ENCODE assay signal across 9 mouse cellular contexts in genomic region chr5:139331742-139332141, GRCm38 (mm10). TPM values are rescaled to one million over a fixed set of nuclear protein-coding genes. Genes with fewer than 3 reads are reported as not detected.
DNase-seq lines count a peak whose midpoint lies in the region; ATAC-seq and TF ChIP-seq lines count a peak whose summit lies in the region.
"Had no signal": no experiment of that assay in that cellular context is flagged by ENCODE, and none has a peak within 500 bp of the region (broad histone marks: within the 10 kb centered on the region; RNA-seq: fewer than 3 reads in every experiment).

No protein-coding gene starts in this region.

- peak; percentile 90 for TF ChIP-seq CTCF in olfactory bulb, adult 2 months (IDR thresholded peaks at IDR 0.05; ENCODE audit: insufficient read depth, low read depth, low read length)

- ATAC-seq in liver, embryonic 11.5 days (replicated peaks; ENCODE audit: low FRiP score): 0 out of 2 replicates have a peak, but pooled peaks have one; percentile 3

- WGBS in liver, embryonic 11.5 days: 16% methylated on average over 8 of the region's 8 CpGs
- 22% methylated on average over 8 of the region's 8 CpGs for WGBS in olfactory bulb, adult 2 months

- no peak for TF ChIP-seq POLR2A in olfactory bulb, adult 2 months (IDR thresholded peaks at IDR 0.05; ENCODE audit: insufficient read depth, low read depth, low read length)

- H3K27me3 ChIP-seq in liver, embryonic 11.5 days (replicated peaks; ENCODE audit: control insufficient read depth, insufficient read depth, low read length): no peaks in the 10 kb centered on the region

- no peaks in the 10 kb centered on the region for H3K9me3 ChIP-seq in liver, embryonic 11.5 days (ENCODE audit: control insufficient read depth, low read length)

- peak; percentile 93 for DNase-seq in 3T3-L1 (ENCODE audit: low read depth, low spot score)
- peak; percentile 90 for DNase-seq in NIH3T3 (ENCODE audit: low read depth)
- peak; percentile 92 to 95 for DNase-seq in cerebellum, postnatal 10 days
- DNase-seq in frontal cortex, postnatal 36 days (ENCODE audit: low spot score in 2 of 2): peak; percentile 82 to 85
- DNase-seq in kidney, adult 18-20 months: peak; percentile 92
- peak; percentile 78 for DNase-seq in liver, embryonic 11.5 days (ENCODE audit: low spot score)
- peak; percentile 68 for DNase-seq in thymus, postnatal 0 days (ENCODE audit: low spot score)

- H3K4me1 ChIP-seq in liver, embryonic 11.5 days (replicated peaks; ENCODE audit: control insufficient read depth, insufficient read depth, low read length): peaks cover 11% of the 10 kb centered on the region
- H3K4me1 ChIP-seq in olfactory bulb, adult 2 months (ENCODE audit: control insufficient read depth, insufficient read depth, low read length): peaks cover 10% of the 10 kb centered on the region; the same call in 1 of the 2 replicates

- peaks cover 5% of the 10 kb centered on the region; the same call in 1 of the 2 replicates for H3K36me3 ChIP-seq in liver, embryonic 11.5 days (ENCODE audit: control insufficient read depth, insufficient read depth, low read length)

- H3K4me2 ChIP-seq in liver, embryonic 11.5 days: no peak overlapping the region

- H3K27ac ChIP-seq in liver, embryonic 11.5 days (ENCODE audit: low read depth, low read length): no peak overlapping the region
- H3K27ac ChIP-seq in olfactory bulb, adult 2 months (ENCODE audit: insufficient read depth, low read depth, low read length): no peak overlapping the region

- H3K4me3 ChIP-seq in liver, embryonic 11.5 days (ENCODE audit: low read depth, low read length): no peak overlapping the region
- no peak overlapping the region for H3K4me3 ChIP-seq in olfactory bulb, adult 2 months (ENCODE audit: insufficient read depth, low read depth, low read length)
- H3K4me3 ChIP-seq: erythroblast, embryonic 14.5 days had no signal

- no peak overlapping the region for H3K9ac ChIP-seq in liver, embryonic 11.5 days (ENCODE audit: low read depth, low read length)

RNA-seq across cellular contexts. Expression of gene Adap1, which starts 6.3 kb away (rescaled TPM):
- polyA plus RNA-seq in liver, embryonic 11.5 days (2014; fragmentation: Nextera tagmentation; extraction: Ambion mirVana): 7.2 and 8.1 TPM in 2 replicates
- not detected in 2 replicates for polyA plus RNA-seq in olfactory bulb, adult 2 months (2012; ENCODE audit: insufficient read depth, insufficient read length, low replicate concordance, missing spikeins)
- 3.1 TPM in 2 replicates for polyA plus RNA-seq in thymus, postnatal 0 days (2015; fragmentation: Nextera tagmentation; extraction: Ambion mirVana)

RNA-seq across cellular contexts. Expression of gene Cox19, which starts 19.5 kb away (rescaled TPM):
- polyA plus RNA-seq in liver, embryonic 11.5 days (2014; fragmentation: Nextera tagmentation; extraction: Ambion mirVana): 98.1 and 103 TPM in 2 replicates
- not detected in 2 replicates for polyA plus RNA-seq in olfactory bulb, adult 2 months (2012; ENCODE audit: insufficient read depth, insufficient read length, low replicate concordance, missing spikeins)
- 110 and 112 TPM in 2 replicates for polyA plus RNA-seq in thymus, postnatal 0 days (2015; fragmentation: Nextera tagmentation; extraction: Ambion mirVana)

RNA-seq across cellular contexts. Expression of gene Cyp2w1, which starts 20.7 kb away (rescaled TPM):
- not detected in 2 replicates for polyA plus RNA-seq in liver, embryonic 11.5 days (2014; fragmentation: Nextera tagmentation; extraction: Ambion mirVana)
- polyA plus RNA-seq in olfactory bulb, adult 2 months (2012; ENCODE audit: insufficient read depth, insufficient read length, low replicate concordance, missing spikeins): not detected in 2 replicates
- not detected in 2 replicates for polyA plus RNA-seq in thymus, postnatal 0 days (2015; fragmentation: Nextera tagmentation; extraction: Ambion mirVana)

RNA-seq across cellular contexts. Expression of gene Gpr146, which starts 45.8 kb away (rescaled TPM):
- 13.4 and 15.1 TPM in 2 replicates for polyA plus RNA-seq in liver, embryonic 11.5 days (2014; fragmentation: Nextera tagmentation; extraction: Ambion mirVana)
- not detected in 2 replicates for polyA plus RNA-seq in olfactory bulb, adult 2 months (2012; ENCODE audit: insufficient read depth, insufficient read length, low replicate concordance, missing spikeins)
- polyA plus RNA-seq in thymus, postnatal 0 days (2015; fragmentation: Nextera tagmentation; extraction: Ambion mirVana): 5.5 and 7.4 TPM in 2 replicates

Comparison
In these comparisons a context has a peak if more than half of its experiments do, and no peak if none do; other contexts are left out.
1. RNA of gene Cox19, which starts 19.5 kb away (polyA plus RNA-seq): 110 to 112 TPM in thymus, postnatal 0 days and 98.1 to 103 TPM in liver, embryonic 11.5 days; not detected in olfactory bulb, adult 2 months; every median in the first group is over 10 times any median in the second.
2. Peak in every context shown above with its lines, with median percentiles within 50 percentile points of each other: DNase-seq.